Mouse (Mus musculus): ENCODE data around the gene Gm8020.
"Not testable (repeated sequence)": the region's sequence is repeated elsewhere in the genome, so short reads cannot be mapped to it uniquely, and the experiment has no call there.

Gene Gm8020

DNA sequence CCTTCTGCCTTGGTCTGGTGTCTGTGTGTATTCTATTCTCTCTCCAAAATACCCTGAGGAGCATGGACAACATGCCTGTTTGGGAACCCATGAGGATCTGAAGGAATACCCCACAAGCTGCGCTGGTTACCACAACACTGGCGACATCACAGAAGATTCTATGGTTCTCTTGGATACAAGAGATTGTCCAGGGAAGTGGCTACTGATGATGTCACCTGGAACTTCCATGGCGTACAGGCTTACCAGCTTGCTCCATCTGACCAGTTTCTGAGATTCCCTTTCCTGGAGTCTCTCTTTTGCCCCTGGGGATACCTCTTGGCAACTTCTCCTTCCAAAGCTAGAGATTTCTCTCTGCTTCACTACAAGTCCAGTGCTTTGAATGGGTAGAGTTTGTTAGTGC, at the start of gene Gm8020:
Gm8020 (minus strand) TSS at position 101 of the 400 bp plus-strand sequence.
- ATAC-seq (ENCODE audit: insufficient number of reproducible peaks, low FRiP score, low TSS enrichment) = not testable (repeated sequence)

GRCm38 (mm10) chr14:42543170-42543701, 41.1 kb upstream of the Gm8020 start:
- not testable (repeated sequence) for ATAC-seq (ENCODE audit: insufficient number of reproducible peaks, low FRiP score, low TSS enrichment)

- ATAC-seq (ENCODE audit: insufficient number of reproducible peaks, low FRiP score, low TSS enrichment) = not testable (repeated sequence)
These were observed 40.4 kb upstream of the Gm8020 start for GRCm38 (mm10) chr14:42542316-42543169.

DNA sequence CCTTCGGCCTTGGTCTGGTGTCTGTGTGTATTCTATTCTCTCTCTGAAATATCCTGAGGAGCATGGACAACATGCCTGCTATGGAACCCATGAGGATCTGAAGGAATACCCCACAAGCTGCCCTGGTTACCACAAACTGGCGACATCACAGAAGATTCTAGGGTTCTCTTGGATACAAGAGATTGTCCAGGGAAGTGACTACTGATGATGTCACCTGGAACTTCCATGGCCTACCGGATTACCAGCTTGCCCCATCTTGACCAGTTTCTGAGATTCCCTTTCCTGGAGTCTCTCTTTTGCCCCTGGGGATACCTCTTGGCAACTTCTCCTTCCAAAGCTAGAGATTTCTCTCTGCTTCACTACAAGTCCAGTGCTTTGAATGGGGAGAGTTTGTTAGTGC, 22.0 kb upstream of the Gm8020 start, which contains the start of gene Gm8024:
Gm8024 (minus strand) TSS at position 101 of the 400 bp plus-strand sequence.
- ATAC-seq (ENCODE audit: insufficient number of reproducible peaks, low FRiP score, low TSS enrichment) = not testable (repeated sequence)

DNA sequence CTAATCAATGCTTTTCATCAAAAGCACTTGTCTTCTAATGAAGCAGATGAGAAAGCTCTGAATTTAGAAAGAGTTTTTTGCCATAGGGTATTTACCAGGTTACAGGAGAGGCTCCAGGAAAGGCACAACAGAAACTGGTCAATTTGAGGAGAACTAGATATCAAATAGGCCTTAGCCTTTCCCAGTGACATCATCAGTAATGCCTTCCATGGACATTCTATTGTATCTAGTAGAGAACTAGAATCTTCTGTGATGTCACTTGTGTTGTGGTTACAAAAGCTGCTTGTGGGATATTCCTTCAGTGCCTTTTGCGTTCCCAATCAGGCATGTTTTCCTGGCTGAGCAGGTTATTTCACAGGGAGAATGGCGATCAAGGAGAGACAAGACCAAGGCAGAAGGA, 38.6 kb downstream of the Gm8020 start, which contains the start of gene Gm8011:
Gm8011 (plus strand) TSS at position 301 of the 400 bp plus-strand sequence.
- ATAC-seq (ENCODE audit: insufficient number of reproducible peaks, low FRiP score, low TSS enrichment) = not testable (repeated sequence)
